Mouse (Mus musculus) right cerebral cortex, postnatal 14 days (tissue): ENCODE measurements around the gene Med15.

Experiments
- DNase-seq: peaks from one replicate; pipeline ENCODE4 v3.0.0; 2022

Med15 gene

GRCm38 (mm10) chr16:17729974-17730373 is 2.7 kb downstream of the Med15 start:
- DNase-seq, result no peak

- DNase-seq, result no peak
Observed at GRCm38 (mm10) chr16:17727179-17727861, 5.4 kb downstream of the Med15 start.

GRCm38 (mm10) chr16:17724448-17724847 is 8.2 kb downstream of the Med15 start:
- DNase-seq, result no peak

- DNase-seq, result no peak
Observed at GRCm38 (mm10) chr16:17723325-17723626, 9.4 kb downstream of the Med15 start.

- DNase-seq, result peak; percentile 91
Observed at GRCm38 (mm10) chr16:17722461-17723324, 10.0 kb downstream of the Med15 start.

GRCm38 (mm10) chr16:17721822-17722460 is 10.8 kb downstream of the Med15 start:
- no peak for DNase-seq

GRCm38 (mm10) chr16:17721114-17721808 is 11.4 kb downstream of the Med15 start:
- DNase-seq, result no peak

GRCm38 (mm10) chr16:17717791-17718190 is 14.9 kb downstream of the Med15 start:
- DNase-seq, result no peak

GRCm38 (mm10) chr16:17707541-17707940 is 25.1 kb downstream of the Med15 start:
- DNase-seq, result no peak

GRCm38 (mm10) chr16:17701043-17701405 is 31.7 kb downstream of the Med15 start:
- no peak for DNase-seq

- no peak for DNase-seq
Observed at GRCm38 (mm10) chr16:17700386-17701042, 32.2 kb downstream of the Med15 start.

- DNase-seq, result no peak
Observed at GRCm38 (mm10) chr16:17694860-17695259, 37.8 kb downstream of the Med15 start.

GRCm38 (mm10) chr16:17669886-17670285 is 62.8 kb downstream of the Med15 start:
- DNase-seq, result no peak

GRCm38 (mm10) chr16:17665568-17665967 is 67.1 kb downstream of the Med15 start:
- no peak for DNase-seq

GRCm38 (mm10) chr16:17656212-17656871 is 76.3 kb downstream of the Med15 start:
- no peak for DNase-seq

- DNase-seq, result no peak
Observed at GRCm38 (mm10) chr16:17654188-17654795, 78.4 kb downstream of the Med15 start.

GRCm38 (mm10) chr16:17653601-17654000 is 79.1 kb downstream of the Med15 start:
- DNase-seq, result no peak

GRCm38 (mm10) chr16:17652607-17653006 is 80.1 kb downstream of the Med15 start:
- no peak for DNase-seq

GRCm38 (mm10) chr16:17650711-17651110 is 82.0 kb downstream of the Med15 start:
- DNase-seq, result no peak

GRCm38 (mm10) chr16:17649925-17650605 is 82.6 kb downstream of the Med15 start:
- DNase-seq, result no peak
